Mouse (Mus musculus): ENCODE data around the gene Muc13. TPM values are rescaled to one million over a fixed set of nuclear protein-coding genes. Genes with fewer than 3 reads are reported as not detected.

The Muc13 gene
- 0.50 TPM for total RNA-seq (2023)

DNA sequence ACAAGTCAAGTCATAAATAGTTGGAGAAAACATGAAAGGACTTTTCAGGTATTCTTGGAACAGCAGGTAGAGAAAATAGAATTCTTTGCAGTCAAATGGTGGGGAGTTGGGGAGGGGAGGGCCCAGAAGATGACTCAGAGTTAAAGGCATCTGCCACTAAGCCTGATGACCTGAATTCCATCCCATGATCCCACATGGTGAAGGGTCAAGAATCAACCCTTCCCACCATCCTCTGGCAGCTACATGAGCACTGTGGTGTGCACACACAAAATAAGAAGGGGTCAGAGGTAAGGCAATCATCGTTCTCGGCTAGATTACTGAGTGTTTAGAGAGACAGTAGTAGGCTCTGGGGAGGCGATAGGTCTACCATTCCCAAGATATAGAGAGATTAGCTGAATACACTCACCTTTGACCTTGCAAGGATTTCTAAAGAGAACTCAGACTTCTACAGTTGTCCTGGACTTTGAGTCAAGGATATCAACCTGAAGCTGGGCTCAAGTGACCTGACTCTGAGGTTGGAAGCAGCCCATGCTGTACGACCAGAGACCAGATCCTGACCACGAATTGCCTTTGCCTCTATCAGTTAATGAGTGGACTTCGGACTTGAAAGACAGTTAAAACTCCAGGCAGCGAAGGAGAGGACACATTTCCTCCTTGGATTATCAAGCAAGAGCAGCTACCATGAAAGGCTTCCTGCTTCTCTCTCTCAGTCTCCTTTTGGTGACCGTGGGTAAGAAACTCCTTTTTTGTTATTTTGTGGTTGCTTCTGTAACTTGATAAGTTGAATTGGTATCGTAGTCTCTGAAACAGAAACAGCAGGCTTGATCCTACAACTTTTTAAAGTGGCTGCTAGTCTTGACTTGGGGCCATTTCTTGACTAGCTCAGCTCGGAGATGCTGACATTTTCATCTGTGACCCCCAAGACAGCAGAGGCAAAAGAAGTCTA, at the start of gene Muc13:
Gene Muc13, plus strand, starts transcription at position 192 of the 946 bp plus-strand sequence.

GRCm38 (mm10) chr16:33829301-33829831, 35.5 kb downstream of the Muc13 start, which contains the start of gene Itgb5:
TSS of gene Itgb5 (plus strand) at chr16:33829665.

Other genes starting within 250 kb of the Muc13 start
- gene Heg1, start 109.7 kb upstream of the Muc13 start, total RNA-seq (2023), result 38.9 TPM
- gene Itgb5, start 35.6 kb downstream of the Muc13 start, total RNA-seq (2023), result 1.3 TPM
- 25.0 TPM for gene Umps, start 173.0 kb downstream of the Muc13 start, total RNA-seq (2023)